Mouse (Mus musculus) ES-Bruce4 (cell line): ENCODE results near the gene Zdhhc7. TPM values are rescaled to one million over a fixed set of nuclear protein-coding genes. Genes with fewer than 3 reads are reported as not detected.

Experiments
- H3K27ac ChIP-seq: 2 replicates; pipeline ENCODE4 v1.5.1; 2012; ENCODE audit warnings: low read length, inconsistent platforms; ENCODE audit not compliant: insufficient read depth
- H3K27me3 ChIP-seq: 2 replicates; pipeline ENCODE4 v1.6.1; 2012; ENCODE audit warnings: mild to moderate bottlenecking, low read length, inconsistent platforms; ENCODE audit not compliant: control insufficient read depth, poor library complexity, insufficient read depth, severe bottlenecking
- H3K36me3 ChIP-seq: 2 replicates; pipeline ENCODE4 v1.6.1; 2012; ENCODE audit warnings: inconsistent platforms, mild to moderate bottlenecking, low read length, moderate library complexity; ENCODE audit not compliant: control insufficient read depth, poor library complexity, insufficient read depth, severe bottlenecking
- H3K4me1 ChIP-seq: one replicate; pipeline ENCODE4 v1.8.1; 2011; ENCODE audit warnings: low read length; ENCODE audit not compliant: control insufficient read depth, insufficient read depth
- H3K4me3 ChIP-seq: 2 replicates; pipeline ENCODE4 v1.5.1; 2011; ENCODE audit warnings: low read depth, mild to moderate bottlenecking, low read length
- H3K9ac ChIP-seq: 2 replicates; pipeline ENCODE4 v1.6.1; 2012; ENCODE audit warnings: low read depth, mild to moderate bottlenecking, inconsistent platforms; ENCODE audit not compliant: poor library complexity, severe bottlenecking
- H3K9me3 ChIP-seq: replicated peaks from 2 replicates; pipeline ENCODE4 v1.6.1; 2012; ENCODE audit warnings: mild to moderate bottlenecking, low read length, inconsistent platforms; ENCODE audit not compliant: control insufficient read depth, poor library complexity, insufficient read depth, severe bottlenecking
- CTCF ChIP-seq: IDR thresholded peaks from one replicate; pipeline ENCODE4 v1.8.1; 2011; ENCODE audit warnings: low read depth, low read length
- EP300 ChIP-seq: IDR thresholded peaks from 2 replicates; pipeline ENCODE4 v1.6.1; 2011; ENCODE audit warnings: low read depth, low read length; ENCODE audit not compliant: insufficient read depth
- POLR2A ChIP-seq: IDR thresholded peaks from one replicate; pipeline ENCODE4 v1.8.1; 2011; ENCODE audit warnings: low read length; ENCODE audit not compliant: insufficient read depth
- polyA plus RNA-seq: library from polyadenylated mRNA; stranded (reverse); fragments of >200 nt; gene quantifications from 2 replicates; pipeline ENCODE4 v1.2.4, GENCODE M21; 2011; ENCODE audit warnings: low read depth; ENCODE audit not compliant: missing spikeins, insufficient read depth, insufficient read length

Gene Zdhhc7
- polyA plus RNA-seq, 1 experiment: 17.1 TPM

- no peaks in the 10 kb centered on the region for H3K27me3 ChIP-seq
- no peaks in the 10 kb centered on the region for H3K4me1 ChIP-seq
- H3K36me3 ChIP-seq: no peaks in the 10 kb centered on the region
- TF ChIP-seq POLR2A (no peak), CTCF (no peak), EP300 (no peak)
- no peak overlapping the region for H3K4me3 ChIP-seq
- H3K9ac ChIP-seq: no peak overlapping the region
- no peak overlapping the region for H3K27ac ChIP-seq
- no peaks in the 10 kb centered on the region for H3K9me3 ChIP-seq
Observed at GRCm38 (mm10) chr8:120089511-120089910, 11.8 kb downstream of the Zdhhc7 start.

DNA sequence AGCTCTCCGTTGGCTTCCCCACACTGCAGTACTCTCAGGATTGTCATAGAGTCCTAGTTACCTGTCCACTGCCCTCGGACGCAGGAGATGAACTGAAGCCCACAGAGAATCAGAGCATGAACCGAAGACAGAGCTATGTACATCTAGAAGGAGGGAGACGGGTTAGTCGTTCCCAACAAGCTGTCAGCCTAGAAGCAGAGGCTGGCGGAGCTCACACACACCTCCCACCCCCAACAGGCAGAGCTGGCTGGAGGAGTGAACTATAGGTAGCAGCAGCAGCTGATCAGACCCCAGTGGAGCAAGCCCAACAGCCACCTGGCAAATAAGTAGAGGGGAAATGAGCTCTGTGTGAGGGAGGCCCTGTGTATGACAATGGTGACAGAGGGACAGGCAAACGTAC lies 16.5 kb downstream of the Zdhhc7 start:
- no peak for TF ChIP-seq CTCF
- TF ChIP-seq POLR2A: no peak
- TF ChIP-seq EP300: no peak
- no peaks in the 10 kb centered on the region for H3K36me3 ChIP-seq
- H3K4me3 ChIP-seq: no peak overlapping the region
- no peak overlapping the region for H3K27ac ChIP-seq
- H3K4me1 ChIP-seq: no peaks in the 10 kb centered on the region
- no peaks in the 10 kb centered on the region for H3K9me3 ChIP-seq
- no peaks in the 10 kb centered on the region for H3K27me3 ChIP-seq
- H3K9ac ChIP-seq: no peak overlapping the region

DNA sequence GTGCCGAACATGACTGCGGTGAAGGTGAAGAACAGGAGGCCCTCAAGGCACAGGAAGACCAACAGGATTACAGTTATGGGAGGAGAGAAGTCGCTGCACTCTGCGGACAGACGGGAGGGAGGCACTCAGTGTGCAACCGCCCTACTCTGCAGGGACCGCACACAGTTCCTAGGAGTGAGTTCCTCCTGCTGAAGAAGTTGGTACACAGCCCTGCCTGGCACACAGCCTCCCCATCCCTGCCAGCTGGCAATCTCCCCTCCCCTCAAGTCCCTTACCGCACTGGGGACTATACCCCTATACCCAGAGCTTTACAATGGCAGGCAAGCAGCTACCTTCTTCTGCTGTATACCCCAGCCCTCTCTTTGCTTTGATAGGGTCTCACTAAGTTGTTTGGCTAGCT lies 18.0 kb downstream of the Zdhhc7 start:
- Histone ChIP-seq H3K4me1 (peaks cover 4% of the 10 kb centered on the region), H3K36me3 (no peaks in the 10 kb centered on the region), H3K9me3 (no peaks in the 10 kb centered on the region), H3K27me3 (no peaks in the 10 kb centered on the region), H3K9ac (no peak overlapping the region), H3K27ac (no peak overlapping the region), H3K4me3 (no peak overlapping the region)
- TF ChIP-seq POLR2A (no peak), CTCF (no peak), EP300 (no peak)

GRCm38 (mm10) chr8:120079361-120079760 lies 21.9 kb downstream of the Zdhhc7 start:
- no peaks in the 10 kb centered on the region for H3K27me3 ChIP-seq
- no peak overlapping the region for H3K4me3 ChIP-seq
- peaks cover 4% of the 10 kb centered on the region for H3K4me1 ChIP-seq
- no peak overlapping the region for H3K27ac ChIP-seq
- TF ChIP-seq POLR2A (no peak), EP300 (0 out of 2 replicates have a peak, but pooled peaks have one; percentile 9), CTCF (no peak)
- no peaks in the 10 kb centered on the region for H3K36me3 ChIP-seq
- no peak overlapping the region for H3K9ac ChIP-seq
- no peaks in the 10 kb centered on the region for H3K9me3 ChIP-seq

DNA sequence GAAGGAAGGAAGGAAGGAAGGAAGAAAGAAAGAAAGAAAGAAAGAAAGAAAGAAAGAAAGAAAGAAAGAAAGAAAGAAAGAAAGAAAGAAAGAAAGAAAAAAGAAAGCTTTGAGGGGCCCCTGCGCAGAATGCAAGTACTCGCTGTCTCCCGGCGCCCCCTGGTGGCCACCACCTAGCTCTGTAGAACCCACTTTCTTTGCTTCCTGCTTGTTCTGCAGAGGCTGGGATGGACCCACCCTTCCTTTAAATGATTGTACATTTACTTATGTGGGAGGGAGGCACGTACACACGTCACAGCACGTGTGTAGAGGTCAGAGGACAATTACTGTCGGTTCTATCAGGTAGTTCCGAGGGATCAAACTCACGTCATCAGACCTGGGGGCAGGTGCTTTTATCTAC lies 23.2 kb downstream of the Zdhhc7 start:
- H3K27me3 ChIP-seq: no peaks in the 10 kb centered on the region
- H3K4me3 ChIP-seq: no peak overlapping the region
- no peaks in the 10 kb centered on the region for H3K9me3 ChIP-seq
- H3K36me3 ChIP-seq: no peaks in the 10 kb centered on the region
- no peak for TF ChIP-seq POLR2A
- TF ChIP-seq CTCF: peak; percentile 66
- no peak overlapping the region for H3K9ac ChIP-seq
- H3K27ac ChIP-seq: no peak overlapping the region
- peaks cover 4% of the 10 kb centered on the region for H3K4me1 ChIP-seq

DNA sequence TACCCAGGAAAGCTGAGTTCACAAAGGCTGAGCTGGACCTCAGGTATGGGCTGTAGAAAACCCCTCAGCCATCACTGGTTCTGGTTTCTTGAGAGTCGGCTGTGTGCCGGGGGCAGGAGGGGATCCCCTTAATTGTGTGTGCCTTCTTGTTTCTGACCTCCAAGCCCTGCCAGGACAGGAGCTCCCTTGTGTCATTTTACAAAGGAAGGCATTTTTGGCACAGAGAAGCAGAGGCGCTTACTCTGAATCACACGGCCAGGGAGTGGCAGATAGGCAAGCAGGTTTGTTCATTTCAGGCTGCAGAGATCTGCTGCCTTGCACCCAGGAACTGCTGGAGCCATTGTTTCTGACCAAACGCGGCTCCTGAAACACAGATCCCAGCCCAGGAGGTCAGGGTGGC lies 25.9 kb downstream of the Zdhhc7 start:
- Histone ChIP-seq H3K27me3 (no peaks in the 10 kb centered on the region), H3K4me3 (no peak overlapping the region), H3K4me1 (peaks cover 4% of the 10 kb centered on the region), H3K9ac (no peak overlapping the region), H3K27ac (no peak overlapping the region), H3K36me3 (no peaks in the 10 kb centered on the region), H3K9me3 (no peaks in the 10 kb centered on the region)
- TF ChIP-seq EP300 (no peak), POLR2A (no peak), CTCF (no peak)
